Mouse (Mus musculus) heart, embryonic 11.5 days (tissue): ENCODE results near the gene Ctsl. TPM values are rescaled to one million over a fixed set of nuclear protein-coding genes. Genes with fewer than 3 reads are reported as not detected.

Experiments used
- polyA plus RNA-seq: library from polyadenylated mRNA; unstranded; fragments of >200 nt; fragmentation: Nextera tagmentation; extraction: Ambion mirVana; gene quantifications from 2 replicates; pipeline ENCODE4 v1.2.1, GENCODE M21; 2014

Gene Ctsl
- polyA plus RNA-seq, 1 experiment from 2014 or later: 296 TPM

Other genes with a start within 250 kb of the Ctsl start
- gene Slc35d2, start 241.5 kb downstream of the Ctsl start, polyA plus RNA-seq: 7.4 and 8.2 TPM in 2 replicates
- 23.7 and 25.4 TPM in 2 replicates for gene Zfp367, start 217.7 kb downstream of the Ctsl start, polyA plus RNA-seq
- 42.2 and 50.2 TPM in 2 replicates for gene Habp4, start 209.1 kb downstream of the Ctsl start, polyA plus RNA-seq
- gene Cdc14b, start 95.6 kb downstream of the Ctsl start, polyA plus RNA-seq: 21.6 and 29.5 TPM in 2 replicates
- gene Aaed1, start 58.2 kb downstream of the Ctsl start, polyA plus RNA-seq: 68.4 and 71.4 TPM in 2 replicates
- 4.4 and 4.7 TPM in 2 replicates for gene Cdk20, start 61.4 kb upstream of the Ctsl start, polyA plus RNA-seq
- gene Fam240b, start 126.9 kb upstream of the Ctsl start, polyA plus RNA-seq: not detected in 2 replicates